In genomic region chr9:67863332-67863731, GRCm38 (mm10) we compare ENCODE assay signal across 16 mouse cellular contexts. TPM values are rescaled to one million over a fixed set of nuclear protein-coding genes. Genes with fewer than 3 reads are reported as not detected.
"Had no signal": no experiment of that assay in that cellular context is flagged by ENCODE, and none has a peak within 500 bp of the region (broad histone marks: within the 10 kb centered on the region; RNA-seq: fewer than 3 reads in every experiment).

No protein-coding gene starts in this region.

- H3K4me2 ChIP-seq: limb, embryonic 12.5 days; neural tube, embryonic 15.5 days had no signal

- ATAC-seq: inflammation-experienced regulatory T-cells, adult 6 months; intestine, postnatal 0 days had no signal

- H3K4me1 ChIP-seq: midbrain, embryonic 10.5 days; neural tube, embryonic 15.5 days had no signal

- H3K27me3 ChIP-seq: limb, embryonic 12.5 days; neural tube, embryonic 15.5 days had no signal

- H3K9me3 ChIP-seq: limb, embryonic 12.5 days; midbrain, embryonic 10.5 days; neural tube, embryonic 15.5 days had no signal

- H3K4me3 ChIP-seq: layer of hippocampus, adult 2 months; limb, embryonic 12.5 days; midbrain, embryonic 10.5 days; myocyte; neural tube, embryonic 15.5 days had no signal

- H3K9ac ChIP-seq: limb, embryonic 12.5 days; neural tube, embryonic 15.5 days had no signal

- DNase-seq: kidney, postnatal 4 days; midbrain, embryonic 14.5 days; right cerebral cortex, adult 18-20 months; right cerebral cortex, postnatal 4 days; spleen, adult 18-20 months; thymus, postnatal 14 days had no signal

- H3K27ac ChIP-seq: kidney, postnatal 0 days; layer of hippocampus, adult 2 months; limb, embryonic 12.5 days; midbrain, embryonic 10.5 days; neural tube, embryonic 15.5 days had no signal

RNA-seq across cellular contexts. Expression of gene C2cd4a, which starts 31.2 kb away (rescaled TPM):
- total RNA-seq: liver, adult 2 months had no signal
- polyA plus RNA-seq: inflammation-experienced regulatory T-cells, adult 6 months; midbrain, embryonic 10.5 days; myocyte; neural tube, embryonic 11.5 days had no signal
